21 mouse cellular contexts compared by ENCODE assay signal in genomic region chr1:30792935-30793334, GRCm38 (mm10).
DNase-seq lines count a peak whose midpoint lies in the region; ATAC-seq lines count a peak whose summit lies in the region.
"Had no signal": no experiment of that assay in that cellular context is flagged by ENCODE, and none has a peak within 500 bp of the region (broad histone marks: within the 10 kb centered on the region; RNA-seq: fewer than 3 reads in every experiment).

No protein-coding gene starts in this region.

- H3K4me3 ChIP-seq in embryonic facial prominence, embryonic 12.5 days: no peak overlapping the region
- H3K4me3 ChIP-seq in embryonic facial prominence, embryonic 10.5 days: no peak overlapping the region
- H3K4me3 ChIP-seq in embryonic facial prominence, embryonic 14.5 days (ENCODE audit: low read depth, low read length): no peak overlapping the region
- H3K4me3 ChIP-seq: erythroblast, embryonic 14.5 days; heart, adult 2 months; hindbrain, embryonic 15.5 days; limb, embryonic 15.5 days had no signal

- DNase-seq in embryonic facial prominence, embryonic 10.5 days (ENCODE audit: low spot score): no peak
- peak; percentile 84 for DNase-seq in A20 (ENCODE audit: low read depth, low spot score)
- DNase-seq in embryonic facial prominence, embryonic 14.5 days (ENCODE audit: low spot score): peak; percentile 46
- DNase-seq in thymus, postnatal 0 days (ENCODE audit: low spot score): peak; percentile 80
- no peak for DNase-seq in cerebellum, adult 9-11 months
- no peak for DNase-seq in adipocyte (ENCODE audit: low spot score)
- no peak for DNase-seq in cerebellum, adult 18-20 months
- DNase-seq: adrenal gland, postnatal 25 days; cerebellum, adult 9-10 months; forebrain, postnatal 0 days; gastrocnemius, postnatal 10 days; heart, adult 2 months; kidney, adult 11 months; layer of hippocampus, postnatal 36 days; lung, adult 18-20 months; lung, postnatal 36 days had no signal

- no peaks in the 10 kb centered on the region for H3K9me3 ChIP-seq in embryonic facial prominence, embryonic 12.5 days
- no peaks in the 10 kb centered on the region for H3K9me3 ChIP-seq in embryonic facial prominence, embryonic 10.5 days
- H3K9me3 ChIP-seq in embryonic facial prominence, embryonic 14.5 days (ENCODE audit: control insufficient read depth, low read length): peaks cover 5% of the 10 kb centered on the region; the same call in 1 of the 2 replicates
- H3K9me3 ChIP-seq: hindbrain, embryonic 15.5 days; limb, embryonic 15.5 days had no signal

- 55% methylated on average over 5 of the region's 5 CpGs for WGBS in embryonic facial prominence, embryonic 12.5 days
- WGBS in embryonic facial prominence, embryonic 10.5 days: 74% methylated on average over 5 of the region's 5 CpGs
- WGBS in embryonic facial prominence, embryonic 14.5 days: 38% methylated on average over 5 of the region's 5 CpGs

- no peak overlapping the region for H3K4me2 ChIP-seq in embryonic facial prominence, embryonic 12.5 days (replicated peaks)
- H3K4me2 ChIP-seq in embryonic facial prominence, embryonic 14.5 days (ENCODE audit: low read depth, low read length): no peak overlapping the region
- H3K4me2 ChIP-seq: hindbrain, embryonic 15.5 days; limb, embryonic 15.5 days; midbrain, embryonic 11.5 days had no signal

- ATAC-seq in embryonic facial prominence, embryonic 12.5 days (ENCODE audit: insufficient number of reproducible peaks, insufficient read depth, low FRiP score, low TSS enrichment): 0 out of 2 replicates have a peak, but pooled peaks have one; percentile 41
- ATAC-seq in embryonic facial prominence, embryonic 14.5 days (ENCODE audit: low read depth): peak; percentile 57; the same call in 1 of the 2 replicates

- H3K27ac ChIP-seq in embryonic facial prominence, embryonic 12.5 days: no peak overlapping the region
- H3K27ac ChIP-seq in embryonic facial prominence, embryonic 10.5 days (replicated peaks): no peak overlapping the region
- no peak overlapping the region for H3K27ac ChIP-seq in embryonic facial prominence, embryonic 14.5 days (replicated peaks; ENCODE audit: low read depth, low read length)
- H3K27ac ChIP-seq: heart, adult 2 months; hindbrain, embryonic 15.5 days; limb, embryonic 15.5 days had no signal

- no peak overlapping the region for H3K9ac ChIP-seq in embryonic facial prominence, embryonic 12.5 days
- no peak overlapping the region for H3K9ac ChIP-seq in embryonic facial prominence, embryonic 14.5 days (ENCODE audit: low read depth, low read length)
- H3K9ac ChIP-seq: forebrain, postnatal 0 days; hindbrain, embryonic 15.5 days; limb, embryonic 15.5 days had no signal

- H3K4me1 ChIP-seq in embryonic facial prominence, embryonic 12.5 days: no peaks in the 10 kb centered on the region
- no peaks in the 10 kb centered on the region for H3K4me1 ChIP-seq in embryonic facial prominence, embryonic 10.5 days
- 0 out of 2 replicates have a peak, but pooled peaks cover 7% of the 10 kb centered on the region for H3K4me1 ChIP-seq in embryonic facial prominence, embryonic 14.5 days (ENCODE audit: control insufficient read depth, insufficient read depth, low read length)
- H3K4me1 ChIP-seq: hindbrain, embryonic 15.5 days had no signal

- no peaks in the 10 kb centered on the region for H3K27me3 ChIP-seq in embryonic facial prominence, embryonic 12.5 days
- H3K27me3 ChIP-seq in embryonic facial prominence, embryonic 10.5 days (replicated peaks; ENCODE audit: low read depth, poor library complexity, severe bottlenecking): no peaks in the 10 kb centered on the region
- H3K27me3 ChIP-seq in embryonic facial prominence, embryonic 14.5 days (replicated peaks; ENCODE audit: control insufficient read depth, insufficient read depth, low read length): no peaks in the 10 kb centered on the region
- H3K27me3 ChIP-seq: hindbrain, embryonic 15.5 days; limb, embryonic 15.5 days had no signal

- no peaks in the 10 kb centered on the region for H3K36me3 ChIP-seq in embryonic facial prominence, embryonic 12.5 days
- no peaks in the 10 kb centered on the region for H3K36me3 ChIP-seq in embryonic facial prominence, embryonic 10.5 days (replicated peaks)
- H3K36me3 ChIP-seq in embryonic facial prominence, embryonic 14.5 days (ENCODE audit: control insufficient read depth, insufficient read depth, low read length): no peaks in the 10 kb centered on the region
- H3K36me3 ChIP-seq: hindbrain, embryonic 15.5 days; limb, embryonic 15.5 days had no signal

Comparison
In these comparisons a context has a peak if more than half of its experiments do, and no peak if none do; other contexts are left out.
1. DNase-seq: peak in A20 (single experiment), embryonic facial prominence, embryonic 14.5 days (single experiment) and thymus, postnatal 0 days (single experiment); none in embryonic facial prominence, embryonic 10.5 days (single experiment), cerebellum, adult 9-11 months (single experiment), adipocyte (single experiment) and cerebellum, adult 18-20 months (0 of 2).